Mouse (Mus musculus) hematopoietic stem cell, adult 5-6 weeks (primary cell): ENCODE results near the gene Trove2. TPM values are rescaled to one million over a fixed set of nuclear protein-coding genes. Genes with fewer than 3 reads are reported as not detected.

Source experiments
- ATAC-seq, 2 experiments: fragments of 125-278 bp in 1 of 2; replicated peaks in 1 of 2; 2 replicates each; pipeline ENCODE4 v1.8.0; 2016 to 2017; ENCODE audit warnings: inconsistent platforms in 2 of 2, mild to moderate bottlenecking in 2 of 2, moderate number of reproducible peaks in 2 of 2, low read depth in 1 of 2, moderate TSS enrichment in 1 of 2; ENCODE audit not compliant: low FRiP score in 2 of 2, poor library complexity in 2 of 2, severe bottlenecking in 2 of 2, insufficient read depth in 1 of 2, low TSS enrichment in 1 of 2
- total RNA-seq: library from RNA; stranded (forward); fragments of 172-1452, 232-1000 nt; gene quantifications from 2 replicates; pipeline ENCODE4 v1.2.3, GENCODE M21; 2017

The Trove2 gene
- total RNA-seq, 1 experiment from 2014 or later: 11.3 TPM

- ATAC-seq: peak; percentile 38 to 51
Measured at GRCm38 (mm10) chr1:143702141-143702740, 74.6 kb downstream of the Trove2 start.

GRCm38 (mm10) chr1:143701736-143702135, 75.1 kb downstream of the Trove2 start:
- no peak for ATAC-seq

Other genes starting within 250 kb of the Trove2 start
- 0.25 and 0.40 TPM in 2 replicates for gene B3galt2, start 136.4 kb downstream of the Trove2 start, total RNA-seq
- gene Cdc73, start 74.2 kb downstream of the Trove2 start, total RNA-seq: 18.1 and 23.9 TPM in 2 replicates
- gene Glrx2, start 60.7 kb downstream of the Trove2 start, total RNA-seq: 33.1 and 40.3 TPM in 2 replicates
- gene Uchl5, start 204 bp upstream of the Trove2 start, total RNA-seq: 156 and 159 TPM in 2 replicates
- 312 and 402 TPM in 2 replicates for gene Rgs2, start 227.1 kb upstream of the Trove2 start, total RNA-seq